Mouse (Mus musculus): ENCODE measurements around the gene Pigk. TPM values are rescaled to one million over a fixed set of nuclear protein-coding genes. Genes with fewer than 3 reads are reported as not detected.
A peak's percentile ranks its signal among the peaks of the same experiment; 100 is the strongest.
"Not testable (repeated sequence)": the region's sequence is repeated elsewhere in the genome, so short reads cannot be mapped to it uniquely, and the experiment has no call there.

Gene Pigk
- polyA plus RNA-seq, 1 experiment from 2014 or later, result 37.5 TPM

DNA sequence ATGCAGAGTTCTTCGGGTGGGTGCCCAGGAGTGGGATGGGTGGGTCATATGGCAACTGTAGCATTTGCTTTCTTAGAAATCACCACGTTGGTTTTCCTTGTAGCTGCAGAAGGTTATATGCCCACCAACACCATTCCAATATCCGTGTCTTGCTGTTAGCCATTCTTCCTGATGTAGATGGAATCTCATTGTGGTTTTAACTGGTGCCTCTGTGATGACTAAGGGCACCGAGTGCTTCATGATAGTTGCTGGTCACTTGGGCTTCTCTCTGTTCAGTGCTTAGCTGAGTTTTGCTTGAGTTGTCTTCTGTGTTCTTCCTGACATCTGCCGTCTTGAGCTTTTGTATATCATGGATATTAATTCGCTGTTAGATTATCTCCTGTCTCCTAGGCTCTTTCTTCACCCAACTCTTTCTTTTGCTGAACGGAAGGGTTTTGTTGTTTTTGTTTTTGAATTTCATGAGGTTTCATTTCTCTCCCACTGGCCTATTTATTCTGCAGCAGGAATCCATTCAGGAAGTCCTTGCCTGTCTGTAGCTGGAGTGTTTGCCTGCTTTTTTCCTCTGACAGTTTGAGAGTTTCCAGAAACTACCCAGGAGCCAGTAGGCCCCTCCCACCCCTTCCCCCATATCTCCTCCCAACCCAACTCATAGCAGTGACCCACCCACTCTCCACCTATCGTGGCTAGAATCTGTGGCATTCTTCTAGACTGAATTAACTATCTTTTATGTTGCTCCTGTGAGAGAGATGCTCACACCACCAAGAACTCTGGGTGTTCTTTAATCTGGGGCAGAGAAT, 50.8 kb downstream of the Pigk start:
- Histone ChIP-seq H3K4me2 (peak overlapping the region; percentile 14; the same call in 1 of the 2 replicates), H3K4me1 (ENCODE audit: control insufficient read depth, insufficient read depth, low read length) (peaks cover 22% of the 10 kb centered on the region), H3K9ac (ENCODE audit: low read depth, low read length) (0 out of 2 replicates have a peak overlapping the region, but pooled peaks have one; percentile 34), H3K9me3 (replicated peaks; ENCODE audit: control insufficient read depth, low read length) (no peaks in the 10 kb centered on the region), H3K27ac (ENCODE audit: low read depth, low read length) (peak overlapping the region; percentile 88), H3K4me3 (ENCODE audit: low read depth, low read length) (no peak overlapping the region), H3K36me3 (ENCODE audit: control insufficient read depth, insufficient read depth, low read length) (no peaks in the 10 kb centered on the region), H3K27me3 (ENCODE audit: control insufficient read depth, insufficient read depth, low read length) (no peaks in the 10 kb centered on the region)
- ATAC-seq (replicated peaks; ENCODE audit: insufficient number of reproducible peaks, low FRiP score, low TSS enrichment), result no peak
- 47% methylated on average over 8 of the region's 8 CpGs for WGBS (ENCODE audit: insufficient replicate concordance)

GRCm38 (mm10) chr3:152767485-152767884, 53.6 kb downstream of the Pigk start:
- no peaks in the 10 kb centered on the region for H3K9me3 ChIP-seq (replicated peaks; ENCODE audit: control insufficient read depth, low read length)
- ATAC-seq (replicated peaks; ENCODE audit: insufficient number of reproducible peaks, low FRiP score, low TSS enrichment), result no peak
- 62% methylated on average over 11 of the region's 11 CpGs for WGBS (ENCODE audit: insufficient replicate concordance)

DNA sequence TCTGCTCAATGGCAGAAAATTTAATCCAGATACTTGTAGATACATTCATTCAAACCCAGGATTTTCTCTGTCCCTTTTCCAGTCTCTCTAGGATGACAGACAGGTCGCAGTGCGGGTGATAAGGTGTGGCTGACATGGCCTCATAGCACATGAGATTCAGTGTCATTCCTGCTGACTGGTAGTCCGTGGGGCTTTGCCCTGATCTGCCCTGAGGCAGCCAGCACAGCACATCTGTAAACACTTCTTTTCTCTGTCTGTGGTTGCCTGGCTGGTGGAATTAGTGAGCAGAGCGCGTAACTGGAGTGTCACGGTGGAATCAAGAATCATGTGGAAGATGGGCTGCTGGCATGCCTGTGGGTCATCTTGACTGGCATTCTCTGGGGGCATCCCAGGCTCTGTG, 56.2 kb downstream of the Pigk start:
- Histone ChIP-seq H3K4me3 (ENCODE audit: low read depth, low read length) (no peak overlapping the region), H3K9ac (ENCODE audit: low read depth, low read length) (no peak overlapping the region), H3K27me3 (ENCODE audit: control insufficient read depth, insufficient read depth, low read length) (no peaks in the 10 kb centered on the region), H3K4me2 (no peak overlapping the region), H3K36me3 (ENCODE audit: control insufficient read depth, insufficient read depth, low read length) (no peaks in the 10 kb centered on the region), H3K9me3 (replicated peaks; ENCODE audit: control insufficient read depth, low read length) (no peaks in the 10 kb centered on the region), H3K27ac (ENCODE audit: low read depth, low read length) (no peak overlapping the region), H3K4me1 (ENCODE audit: control insufficient read depth, insufficient read depth, low read length) (peaks cover 3% of the 10 kb centered on the region; the same call in 1 of the 2 replicates)
- WGBS (ENCODE audit: insufficient replicate concordance), result 71% methylated on average over 6 of the region's 6 CpGs
- ATAC-seq (replicated peaks; ENCODE audit: insufficient number of reproducible peaks, low FRiP score, low TSS enrichment), result no peak

More at GRCm38 (mm10) chr3:152767485-152767884, 53.6 kb downstream of the Pigk start:
- no peak overlapping the region for H3K9ac ChIP-seq (ENCODE audit: low read depth, low read length)
- no peaks in the 10 kb centered on the region for H3K36me3 ChIP-seq (ENCODE audit: control insufficient read depth, insufficient read depth, low read length)
- peaks cover 22% of the 10 kb centered on the region for H3K4me1 ChIP-seq (ENCODE audit: control insufficient read depth, insufficient read depth, low read length)
- H3K4me2 ChIP-seq, result no peak overlapping the region
- no peak overlapping the region for H3K27ac ChIP-seq (ENCODE audit: low read depth, low read length)
- no peaks in the 10 kb centered on the region for H3K27me3 ChIP-seq (ENCODE audit: control insufficient read depth, insufficient read depth, low read length)
- no peak overlapping the region for H3K4me3 ChIP-seq (ENCODE audit: low read depth, low read length)

DNA sequence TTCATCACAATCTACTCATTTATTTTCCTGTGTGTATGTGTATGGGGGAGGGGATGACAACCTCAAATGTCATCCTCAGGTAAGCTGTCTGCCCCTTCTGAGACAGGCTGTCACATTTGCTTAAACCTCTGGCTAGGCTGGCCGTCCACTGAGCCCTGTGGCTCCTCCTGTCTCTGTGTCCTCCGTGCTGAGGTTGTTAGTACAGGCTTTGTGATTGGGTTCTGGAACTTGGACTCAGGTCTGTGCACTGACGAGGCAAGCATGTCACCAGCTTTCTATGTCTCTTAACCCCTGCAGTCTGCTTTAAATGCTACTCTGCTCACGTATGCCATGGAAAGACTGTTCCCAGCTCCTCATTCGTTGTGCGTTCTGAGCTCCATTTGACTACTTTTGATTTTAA, 62.5 kb downstream of the Pigk start:
- H3K36me3 ChIP-seq (ENCODE audit: control insufficient read depth, insufficient read depth, low read length), result no peaks in the 10 kb centered on the region
- H3K4me2 ChIP-seq, result no peak overlapping the region
- no peaks in the 10 kb centered on the region for H3K9me3 ChIP-seq (replicated peaks; ENCODE audit: control insufficient read depth, low read length)
- H3K27me3 ChIP-seq (ENCODE audit: control insufficient read depth, insufficient read depth, low read length), result no peaks in the 10 kb centered on the region
- ATAC-seq (replicated peaks; ENCODE audit: insufficient number of reproducible peaks, low FRiP score, low TSS enrichment), result no peak
- no peaks in the 10 kb centered on the region for H3K4me1 ChIP-seq (ENCODE audit: control insufficient read depth, insufficient read depth, low read length)
- no peak overlapping the region for H3K4me3 ChIP-seq (ENCODE audit: low read depth, low read length)
- no peak overlapping the region for H3K27ac ChIP-seq (ENCODE audit: low read depth, low read length)
- no peak overlapping the region for H3K9ac ChIP-seq (ENCODE audit: low read depth, low read length)
- 74% methylated on average over 6 of the region's 6 CpGs for WGBS (ENCODE audit: insufficient replicate concordance)

DNA sequence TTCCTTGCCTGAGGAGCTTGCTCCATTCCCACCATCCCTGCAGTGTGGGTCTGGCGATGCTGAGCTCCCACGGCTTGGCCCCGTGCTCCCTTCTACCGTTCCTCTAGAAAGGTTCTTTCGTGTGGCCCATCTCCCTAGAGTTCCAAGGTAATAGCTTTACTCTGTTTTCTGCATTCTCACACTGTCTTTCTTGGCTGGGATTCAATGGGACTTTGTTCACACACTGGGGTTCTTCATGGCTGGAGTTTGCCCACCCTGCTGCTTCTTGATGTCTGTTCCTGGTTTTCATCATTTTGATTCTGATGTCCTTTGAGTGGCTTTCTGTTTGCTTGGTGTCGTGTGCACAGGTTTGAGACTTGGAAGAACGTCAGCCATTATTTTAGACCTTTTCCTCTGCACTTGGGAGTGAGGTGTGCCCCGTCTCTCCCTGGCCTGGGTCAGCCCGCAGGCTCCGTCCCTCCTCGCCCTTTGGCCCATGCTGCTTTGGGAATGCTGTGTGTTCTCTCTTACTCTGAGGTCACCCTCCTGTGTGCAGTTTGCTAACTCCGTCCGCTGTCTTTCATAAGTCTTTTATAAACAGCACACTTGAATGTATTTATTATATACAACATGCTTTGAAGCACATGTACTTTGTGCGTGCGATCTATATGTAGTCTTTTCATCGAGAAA, 63.1 kb downstream of the Pigk start:
- Histone ChIP-seq H3K4me3 (ENCODE audit: low read depth, low read length) (no peak overlapping the region), H3K27me3 (ENCODE audit: control insufficient read depth, insufficient read depth, low read length) (no peaks in the 10 kb centered on the region), H3K9ac (ENCODE audit: low read depth, low read length) (no peak overlapping the region), H3K36me3 (ENCODE audit: control insufficient read depth, insufficient read depth, low read length) (no peaks in the 10 kb centered on the region), H3K4me1 (ENCODE audit: control insufficient read depth, insufficient read depth, low read length) (no peaks in the 10 kb centered on the region), H3K27ac (ENCODE audit: low read depth, low read length) (no peak overlapping the region), H3K4me2 (no peak overlapping the region), H3K9me3 (replicated peaks; ENCODE audit: control insufficient read depth, low read length) (no peaks in the 10 kb centered on the region)
- 80% methylated on average over 16 of the region's 16 CpGs for WGBS (ENCODE audit: insufficient replicate concordance)
- no peak for ATAC-seq (replicated peaks; ENCODE audit: insufficient number of reproducible peaks, low FRiP score, low TSS enrichment)

DNA sequence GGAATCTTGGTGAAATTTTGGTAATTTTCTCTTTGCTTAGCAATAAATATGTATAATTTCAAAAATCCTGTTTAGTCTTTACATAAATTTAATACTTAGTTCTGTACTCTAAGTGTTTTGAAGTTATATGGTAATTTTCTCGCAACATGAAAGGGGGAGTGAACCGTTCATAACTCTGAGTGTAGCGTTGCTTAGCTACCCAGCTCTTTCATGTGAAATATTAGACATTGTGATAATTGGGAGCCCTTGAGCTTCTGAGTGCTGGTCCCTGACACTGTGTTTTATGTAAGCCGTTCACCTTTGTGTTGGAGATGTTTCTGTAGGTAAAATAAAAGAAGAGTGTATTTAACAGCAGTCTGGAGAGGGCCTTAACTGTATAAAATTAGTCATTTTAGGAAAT, 65.9 kb downstream of the Pigk start:
- no peaks in the 10 kb centered on the region for H3K9me3 ChIP-seq (replicated peaks; ENCODE audit: control insufficient read depth, low read length)
- no peaks in the 10 kb centered on the region for H3K36me3 ChIP-seq (ENCODE audit: control insufficient read depth, insufficient read depth, low read length)
- H3K27me3 ChIP-seq (ENCODE audit: control insufficient read depth, insufficient read depth, low read length), result no peaks in the 10 kb centered on the region
- no peak overlapping the region for H3K9ac ChIP-seq (ENCODE audit: low read depth, low read length)
- H3K4me3 ChIP-seq (ENCODE audit: low read depth, low read length), result no peak overlapping the region
- 87% methylated on average over 4 of the region's 4 CpGs for WGBS (ENCODE audit: insufficient replicate concordance)
- no peak for ATAC-seq (replicated peaks; ENCODE audit: insufficient number of reproducible peaks, low FRiP score, low TSS enrichment)
- no peaks in the 10 kb centered on the region; the same call in 1 of the 2 replicates for H3K4me1 ChIP-seq (ENCODE audit: control insufficient read depth, insufficient read depth, low read length)
- no peak overlapping the region for H3K4me2 ChIP-seq
- no peak overlapping the region for H3K27ac ChIP-seq (ENCODE audit: low read depth, low read length)

GRCm38 (mm10) chr3:152783792-152784191, 69.9 kb downstream of the Pigk start:
- H3K4me1 ChIP-seq (ENCODE audit: control insufficient read depth, insufficient read depth, low read length), result no peaks in the 10 kb centered on the region; the same call in 1 of the 2 replicates
- H3K27ac ChIP-seq (ENCODE audit: low read depth, low read length), result no peak overlapping the region
- peaks cover 3% of the 10 kb centered on the region; the same call in 1 of the 2 replicates for H3K36me3 ChIP-seq (ENCODE audit: control insufficient read depth, insufficient read depth, low read length)
- ATAC-seq (replicated peaks; ENCODE audit: insufficient number of reproducible peaks, low FRiP score, low TSS enrichment), result no peak
- no peak overlapping the region for H3K9ac ChIP-seq (ENCODE audit: low read depth, low read length)
- 32% methylated on average over 7 of the region's 7 CpGs for WGBS (ENCODE audit: insufficient replicate concordance)
- no peaks in the 10 kb centered on the region for H3K27me3 ChIP-seq (ENCODE audit: control insufficient read depth, insufficient read depth, low read length)
- no peak overlapping the region for H3K4me3 ChIP-seq (ENCODE audit: low read depth, low read length)
- no peak overlapping the region for H3K4me2 ChIP-seq
- no peaks in the 10 kb centered on the region for H3K9me3 ChIP-seq (replicated peaks; ENCODE audit: control insufficient read depth, low read length)

- not testable (repeated sequence) for H3K27me3 ChIP-seq (ENCODE audit: control insufficient read depth, insufficient read depth, low read length); H3K27ac ChIP-seq (ENCODE audit: low read depth, low read length); H3K9me3 ChIP-seq (replicated peaks; ENCODE audit: control insufficient read depth, low read length); H3K4me2 ChIP-seq; H3K9ac ChIP-seq (ENCODE audit: low read depth, low read length); H3K36me3 ChIP-seq (ENCODE audit: control insufficient read depth, insufficient read depth, low read length); ATAC-seq (replicated peaks; ENCODE audit: insufficient number of reproducible peaks, low FRiP score, low TSS enrichment); H3K4me1 ChIP-seq (ENCODE audit: control insufficient read depth, insufficient read depth, low read length); H3K4me3 ChIP-seq (ENCODE audit: low read depth, low read length)
- WGBS (ENCODE audit: insufficient replicate concordance), result 92% methylated on average over 7 of the region's 13 CpGs
Observed at GRCm38 (mm10) chr3:152784353-152784752, 70.5 kb downstream of the Pigk start.

Measured in heart, embryonic 11.5 days (tissue).